Mouse (Mus musculus) embryonic facial prominence, embryonic 13.5 days (tissue): ENCODE results near the gene Swap70. TPM values are rescaled to one million over a fixed set of nuclear protein-coding genes. Genes with fewer than 3 reads are reported as not detected.

Experiments
- ATAC-seq: fragments of 200-750 bp; cut with Nextera tagmentation; 2 replicates; pipeline ENCODE4 v1.8.0; 2017; ENCODE audit warnings: low read depth; ENCODE audit not compliant: insufficient number of reproducible peaks, insufficient read depth, low FRiP score, low TSS enrichment
- H3K27ac ChIP-seq: fragments of 300-500 bp; sonication (generic); 2 replicates; pipeline ENCODE4 v1.5.1; 2015; ENCODE audit warnings: moderate library complexity, mild to moderate bottlenecking, inconsistent platforms
- H3K27me3 ChIP-seq: fragments of 300-500 bp; sonication (generic); 2 replicates; pipeline ENCODE4 v1.6.1; 2015; ENCODE audit warnings: mild to moderate bottlenecking, inconsistent platforms
- H3K36me3 ChIP-seq: fragments of 300-500 bp; sonication (generic); 2 replicates; pipeline ENCODE4 v1.6.1; 2015; ENCODE audit warnings: mild to moderate bottlenecking, inconsistent platforms
- H3K4me1 ChIP-seq: fragments of 300-500 bp; sonication (generic); 2 replicates; pipeline ENCODE4 v1.6.1; 2015; ENCODE audit warnings: inconsistent platforms
- H3K4me2 ChIP-seq: fragments of 300-500 bp; sonication (generic); 2 replicates; pipeline ENCODE4 v1.6.1; 2015; ENCODE audit warnings: moderate library complexity, mild to moderate bottlenecking, inconsistent platforms
- H3K4me3 ChIP-seq: fragments of 300-500 bp; sonication (generic); 2 replicates; pipeline ENCODE4 v1.5.1; 2015; ENCODE audit warnings: mild to moderate bottlenecking, inconsistent platforms
- H3K9ac ChIP-seq: fragments of 300-500 bp; sonication (generic); 2 replicates; pipeline ENCODE4 v1.6.1; 2015; ENCODE audit warnings: mild to moderate bottlenecking, inconsistent platforms
- H3K9me3 ChIP-seq: fragments of 300-500 bp; sonication (generic); 2 replicates; pipeline ENCODE4 v1.6.1; 2016; ENCODE audit warnings: inconsistent platforms
- WGBS: fragments of 180-500 bp; shearing (Covaris S2); methylation state at CpG from one replicate; pipeline ENCODE4 v1.1.7; 2015; ENCODE audit warnings: mixed read lengths; 5-methylcytosine and 5-hydroxymethylcytosine counted together
- polyA plus RNA-seq: library from polyadenylated mRNA; unstranded; fragments of >200 nt; fragmentation: Nextera tagmentation; extraction: Ambion mirVana; gene quantifications from 2 replicates; pipeline ENCODE4 v1.2.1, GENCODE M21; 2015

The Swap70 gene
- polyA plus RNA-seq, 1 experiment from 2014 or later, result 42.1 TPM

- Histone ChIP-seq H3K27me3 (no peaks in the 10 kb centered on the region), H3K27ac (no peak overlapping the region), H3K9me3 (no peaks in the 10 kb centered on the region), H3K36me3 (0 out of 2 replicates have a peak, but pooled peaks cover 6% of the 10 kb centered on the region), H3K9ac (no peak overlapping the region), H3K4me1 (peaks cover 19% of the 10 kb centered on the region), H3K4me2 (no peak overlapping the region), H3K4me3 (no peak overlapping the region)
- WGBS, result 84% methylated on average over 4 of the region's 4 CpGs
- ATAC-seq, result no peak
Observed at GRCm38 (mm10) chr7:110239590-110239989, 18.1 kb downstream of the Swap70 start.

DNA sequence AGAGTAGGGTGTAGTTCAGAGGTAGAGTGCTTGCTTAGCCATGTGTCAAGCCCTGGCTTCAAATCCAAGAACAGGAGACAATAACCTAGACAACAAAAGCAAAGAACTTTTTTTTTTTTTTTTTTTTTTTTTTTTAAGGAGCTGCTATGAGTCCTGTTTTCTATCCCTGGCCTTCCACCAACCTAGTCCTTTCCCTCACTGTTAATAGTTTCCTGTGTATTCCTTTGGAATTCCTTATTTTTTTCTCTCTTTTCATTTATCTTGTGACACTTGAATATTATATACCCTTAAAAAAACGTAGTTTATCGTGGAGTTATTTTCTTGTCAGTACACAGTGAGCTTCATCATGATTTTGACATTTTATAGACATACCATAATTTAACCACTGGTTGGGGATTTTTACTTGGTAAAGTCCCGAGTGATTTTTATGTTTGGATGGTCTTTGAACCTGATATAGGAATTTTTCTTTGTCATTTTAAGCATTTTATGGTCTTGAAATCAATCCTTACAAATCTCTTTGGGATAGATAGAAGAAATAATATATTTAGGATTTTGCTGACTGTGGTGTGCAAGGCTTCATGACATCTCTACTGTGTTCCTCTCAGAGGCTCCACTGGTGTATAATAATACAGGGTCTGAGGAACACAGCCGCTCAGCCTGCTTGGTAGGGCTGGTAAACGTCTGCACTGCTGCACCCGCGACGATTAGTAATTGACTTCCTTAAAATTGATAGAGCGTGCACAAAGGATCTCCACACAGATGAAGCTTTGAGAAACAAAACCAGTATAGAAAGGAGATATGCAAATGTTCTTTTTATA is 20.2 kb downstream of the Swap70 start:
- H3K9me3 ChIP-seq, result no peaks in the 10 kb centered on the region
- no peak overlapping the region for H3K4me3 ChIP-seq
- H3K27me3 ChIP-seq, result no peaks in the 10 kb centered on the region
- H3K4me1 ChIP-seq, result peaks cover 22% of the 10 kb centered on the region
- H3K4me2 ChIP-seq, result no peak overlapping the region
- 0 out of 2 replicates have a peak, but pooled peaks cover 10% of the 10 kb centered on the region for H3K36me3 ChIP-seq
- H3K27ac ChIP-seq, result no peak overlapping the region
- ATAC-seq, result no peak
- H3K9ac ChIP-seq, result no peak overlapping the region
- WGBS, result 77% methylated on average over 9 of the region's 9 CpGs

DNA sequence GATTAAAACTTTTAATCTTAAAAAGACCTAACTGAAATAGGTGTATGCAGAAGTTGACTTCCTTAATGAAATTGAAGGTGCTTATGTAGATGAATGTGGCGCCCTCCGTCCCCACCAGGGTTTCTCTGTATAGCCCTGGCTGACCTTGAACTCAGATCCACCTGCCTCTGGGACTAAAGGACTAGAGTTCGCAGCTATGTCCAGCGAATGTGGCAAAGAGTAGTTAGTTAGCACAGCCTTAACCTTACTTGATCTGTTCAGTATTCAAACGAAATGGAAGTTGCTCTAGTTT is 20.7 kb downstream of the Swap70 start:
- no peak overlapping the region for H3K9ac ChIP-seq
- H3K9me3 ChIP-seq, result no peaks in the 10 kb centered on the region
- no peak for ATAC-seq
- WGBS, result 95% methylated on average over 5 of the region's 5 CpGs
- peaks cover 17% of the 10 kb centered on the region for H3K4me1 ChIP-seq
- no peak overlapping the region for H3K27ac ChIP-seq
- H3K4me3 ChIP-seq, result no peak overlapping the region
- no peak overlapping the region for H3K4me2 ChIP-seq
- H3K27me3 ChIP-seq, result no peaks in the 10 kb centered on the region
- H3K36me3 ChIP-seq, result 0 out of 2 replicates have a peak, but pooled peaks cover 10% of the 10 kb centered on the region

GRCm38 (mm10) chr7:110245128-110245527 is 23.6 kb downstream of the Swap70 start:
- Histone ChIP-seq H3K4me1 (peaks cover 20% of the 10 kb centered on the region), H3K36me3 (0 out of 2 replicates have a peak, but pooled peaks cover 10% of the 10 kb centered on the region), H3K9me3 (no peaks in the 10 kb centered on the region), H3K27me3 (no peaks in the 10 kb centered on the region), H3K9ac (no peak overlapping the region), H3K4me3 (no peak overlapping the region), H3K4me2 (no peak overlapping the region), H3K27ac (no peak overlapping the region)
- no peak for ATAC-seq
- 92% methylated on average over 9 of the region's 9 CpGs for WGBS

- Histone ChIP-seq H3K27ac (peak overlapping the region; percentile 39; the same call in 1 of the 2 replicates), H3K27me3 (no peaks in the 10 kb centered on the region), H3K4me3 (no peak overlapping the region), H3K4me1 (peaks cover 20% of the 10 kb centered on the region), H3K4me2 (no peak overlapping the region), H3K9me3 (no peaks in the 10 kb centered on the region), H3K9ac (no peak overlapping the region), H3K36me3 (peaks cover 11% of the 10 kb centered on the region; the same call in 1 of the 2 replicates)
- no peak for ATAC-seq
- WGBS, result 90% methylated on average over 9 of the region's 9 CpGs
Observed at GRCm38 (mm10) chr7:110246526-110246925, 25.0 kb downstream of the Swap70 start.

GRCm38 (mm10) chr7:110247801-110248200 is 26.3 kb downstream of the Swap70 start:
- WGBS, result 75% methylated on average over 3 of the region's 3 CpGs

GRCm38 (mm10) chr7:110248677-110249076 is 27.2 kb downstream of the Swap70 start:
- no peak for ATAC-seq
- Histone ChIP-seq H3K9me3 (no peaks in the 10 kb centered on the region), H3K36me3 (peaks cover 27% of the 10 kb centered on the region), H3K9ac (no peak overlapping the region), H3K27me3 (no peaks in the 10 kb centered on the region), H3K4me1 (peaks cover 20% of the 10 kb centered on the region), H3K4me3 (no peak overlapping the region), H3K27ac (no peak overlapping the region), H3K4me2 (no peak overlapping the region)
- 86% methylated on average over 4 of the region's 4 CpGs for WGBS

More at GRCm38 (mm10) chr7:110247801-110248200, 26.3 kb downstream of the Swap70 start:
- H3K9me3 ChIP-seq, result no peaks in the 10 kb centered on the region
- no peak overlapping the region for H3K4me3 ChIP-seq
- H3K27ac ChIP-seq, result peak overlapping the region; percentile 64
- no peaks in the 10 kb centered on the region for H3K27me3 ChIP-seq
- peaks cover 20% of the 10 kb centered on the region for H3K4me1 ChIP-seq
- H3K9ac ChIP-seq, result no peak overlapping the region
- H3K36me3 ChIP-seq, result peaks cover 20% of the 10 kb centered on the region
- H3K4me2 ChIP-seq, result no peak overlapping the region
- no peak for ATAC-seq

DNA sequence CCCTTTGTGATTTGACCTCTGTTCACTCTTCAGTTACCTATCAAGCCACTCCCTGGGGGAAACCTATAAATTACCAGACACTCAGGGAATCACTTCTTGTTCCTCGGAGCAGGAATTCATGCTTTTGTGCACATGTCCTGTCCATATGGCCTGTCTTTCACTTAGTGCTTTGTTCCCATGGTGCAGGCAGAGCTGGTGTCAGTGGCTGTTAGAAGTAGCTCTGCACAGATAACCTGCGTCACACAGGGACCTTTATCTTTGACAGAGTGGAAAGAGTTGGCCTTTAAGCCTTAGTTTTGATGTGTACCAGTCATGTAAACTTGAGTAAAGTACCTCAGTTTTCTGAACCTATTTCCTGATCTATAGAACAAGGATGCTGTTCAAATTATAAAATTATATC is 32.4 kb downstream of the Swap70 start:
- H3K27me3 ChIP-seq, result no peaks in the 10 kb centered on the region
- H3K4me3 ChIP-seq, result no peak overlapping the region
- ATAC-seq, result no peak
- no peak overlapping the region for H3K9ac ChIP-seq
- no peak overlapping the region for H3K4me2 ChIP-seq
- no peaks in the 10 kb centered on the region for H3K9me3 ChIP-seq
- peaks cover 32% of the 10 kb centered on the region for H3K36me3 ChIP-seq
- H3K4me1 ChIP-seq, result peaks cover 5% of the 10 kb centered on the region
- no peak overlapping the region for H3K27ac ChIP-seq
- 80% methylated on average over 2 of the region's 2 CpGs for WGBS

GRCm38 (mm10) chr7:110254395-110254794 is 32.9 kb downstream of the Swap70 start:
- 87% methylated on average over 5 of the region's 5 CpGs for WGBS
- H3K9ac ChIP-seq, result no peak overlapping the region
- peaks cover 32% of the 10 kb centered on the region for H3K36me3 ChIP-seq
- no peaks in the 10 kb centered on the region for H3K9me3 ChIP-seq
- no peak overlapping the region for H3K27ac ChIP-seq
- H3K4me3 ChIP-seq, result no peak overlapping the region
- H3K4me2 ChIP-seq, result no peak overlapping the region
- no peaks in the 10 kb centered on the region for H3K4me1 ChIP-seq
- H3K27me3 ChIP-seq, result no peaks in the 10 kb centered on the region
- ATAC-seq, result no peak

DNA sequence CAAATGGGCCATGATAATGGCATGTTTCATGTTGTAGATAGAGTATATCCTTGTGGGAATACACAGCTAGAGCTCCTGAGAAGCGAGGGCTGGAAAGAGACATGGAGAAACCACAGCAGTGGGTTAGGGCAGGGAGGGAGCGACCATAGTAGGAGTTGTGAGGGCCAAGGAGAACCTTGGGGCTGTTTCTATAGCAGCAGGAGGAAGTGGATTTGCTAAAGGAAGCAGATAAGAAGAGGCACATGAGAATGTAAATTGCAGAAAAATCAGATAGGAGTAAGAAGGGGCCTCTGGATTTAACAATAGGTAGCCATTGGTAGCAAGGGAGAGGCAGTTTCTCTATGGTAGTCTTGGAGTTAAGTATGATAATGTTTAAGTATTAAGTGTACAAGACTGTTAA is 35.5 kb downstream of the Swap70 start:
- no peak overlapping the region for H3K9ac ChIP-seq
- no peak overlapping the region for H3K27ac ChIP-seq
- no peaks in the 10 kb centered on the region for H3K9me3 ChIP-seq
- H3K36me3 ChIP-seq, result peaks cover 28% of the 10 kb centered on the region
- 71% methylated on average over 2 of the region's 2 CpGs for WGBS
- H3K4me3 ChIP-seq, result no peak overlapping the region
- no peak overlapping the region for H3K4me2 ChIP-seq
- peaks cover 14% of the 10 kb centered on the region for H3K4me1 ChIP-seq
- ATAC-seq, result no peak
- no peaks in the 10 kb centered on the region for H3K27me3 ChIP-seq

- no peaks in the 10 kb centered on the region for H3K9me3 ChIP-seq
- no peak overlapping the region for H3K27ac ChIP-seq
- no peak overlapping the region for H3K4me2 ChIP-seq
- peaks cover 19% of the 10 kb centered on the region for H3K4me1 ChIP-seq
- H3K27me3 ChIP-seq, result no peaks in the 10 kb centered on the region
- peaks cover 16% of the 10 kb centered on the region for H3K36me3 ChIP-seq
- no peak overlapping the region for H3K9ac ChIP-seq
- WGBS, result 82% methylated on average over 11 of the region's 11 CpGs
- ATAC-seq, result no peak
- no peak overlapping the region for H3K4me3 ChIP-seq
Observed at GRCm38 (mm10) chr7:110258196-110258950, 36.9 kb downstream of the Swap70 start.
